Mouse (Mus musculus) mammary gland, adult 2 months (tissue): ENCODE measurements around the gene Cd244a. TPM values are rescaled to one million over a fixed set of nuclear protein-coding genes. Genes with fewer than 3 reads are reported as not detected.

Source experiments
- polyA plus RNA-seq: library from polyadenylated mRNA; depleted of rRNA; stranded (reverse); fragments of >200 nt; gene quantifications from 2 replicates; pipeline ENCODE4 v1.2.3, GENCODE M21; 2012; ENCODE audit warnings: low replicate concordance; rRNA removed

Gene Cd244a
- polyA plus RNA-seq: 1.1 and 2.3 TPM in 2 replicates

GRCm38 (mm10) chr1:171558898-171559297, at the start of gene Cd244a:
Cd244a (plus strand) TSS chr1:171559193.

DNA sequence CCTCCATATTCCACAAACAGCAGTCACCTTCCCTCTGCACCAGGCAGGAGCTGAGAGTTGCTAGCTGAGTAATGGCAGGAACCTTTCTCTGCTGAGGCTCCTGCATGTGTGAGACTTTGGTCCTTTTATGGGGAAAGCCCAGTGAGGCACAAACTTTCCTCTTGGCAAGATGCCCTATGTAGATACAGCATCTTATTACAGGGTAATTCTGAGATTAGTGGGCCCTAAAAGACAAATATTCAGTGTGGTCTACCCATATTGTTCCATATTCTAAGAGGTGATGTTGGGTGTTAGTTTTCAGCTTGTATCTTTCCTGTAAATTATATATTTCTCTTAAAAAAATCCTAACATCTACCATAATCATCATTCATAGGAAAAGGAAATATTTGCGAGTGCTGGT, 23.8 kb upstream of the Cd244a start, which contains the start of gene Itln1:
Gene Itln1, minus strand, starts transcription at position 101 of the 400 bp plus-strand sequence.

DNA sequence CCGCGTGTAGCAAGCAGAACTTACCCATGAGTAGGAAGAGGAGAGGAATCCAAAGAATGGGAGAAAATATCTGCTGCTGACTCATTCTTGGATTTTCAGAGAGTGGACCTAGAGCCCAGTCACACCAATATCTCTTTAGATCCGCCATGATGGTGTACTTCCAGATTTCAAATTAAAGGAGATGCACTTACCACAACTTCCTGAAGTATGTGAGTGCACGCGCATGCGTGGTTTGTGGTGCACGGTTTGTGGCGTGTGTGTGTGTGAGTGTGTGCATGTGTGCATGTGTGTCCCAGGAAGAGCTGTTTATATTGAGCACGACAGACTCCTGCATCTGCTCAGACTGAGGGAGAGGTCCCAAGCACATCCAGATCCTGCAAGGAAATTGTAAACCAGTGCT, 48.2 kb downstream of the Cd244a start, which contains the start of gene Ly9:
Gene Ly9, minus strand, starts transcription at position 235 of the 400 bp plus-strand sequence.

DNA sequence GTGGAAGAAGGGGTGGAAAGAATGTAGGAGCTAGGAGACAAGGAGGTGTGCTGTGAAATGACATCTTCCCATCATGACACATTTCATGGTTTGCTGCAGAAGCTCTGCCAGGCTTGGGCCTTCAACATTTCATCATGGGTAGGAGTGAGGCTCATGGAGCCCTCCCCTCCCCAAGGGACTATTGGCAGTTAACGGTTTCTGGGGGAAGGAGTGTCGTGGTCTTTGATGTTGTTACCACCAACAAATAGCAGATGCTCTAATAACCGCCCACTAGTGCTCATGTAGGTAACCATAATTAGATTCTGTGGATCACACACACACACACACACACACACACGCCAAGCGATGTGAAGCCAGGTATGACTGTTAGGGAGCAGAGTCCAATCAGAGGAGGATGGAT, 93.7 kb downstream of the Cd244a start, which contains the start of gene Slamf7:
Gene Slamf7, minus strand, starts transcription at position 302 of the 400 bp plus-strand sequence.

Other genes with a start within 250 kb of the Cd244a start
- gene Dedd, start 230.0 kb upstream of the Cd244a start, polyA plus RNA-seq: 33.8 and 37.4 TPM in 2 replicates
- 55.1 and 59.6 TPM in 2 replicates for gene Nit1, start 213.5 kb upstream of the Cd244a start, polyA plus RNA-seq
- gene Pfdn2, start 213.5 kb upstream of the Cd244a start, polyA plus RNA-seq: 4.9 and 12.0 TPM in 2 replicates
- 0.57 and 0.85 TPM in 2 replicates for gene Klhdc9, start 198.4 kb upstream of the Cd244a start, polyA plus RNA-seq
- 11.0 and 17.5 TPM in 2 replicates for gene Nectin4, start 189.1 kb upstream of the Cd244a start, polyA plus RNA-seq
- gene Arhgap30, start 170.2 kb upstream of the Cd244a start, polyA plus RNA-seq: 25.7 and 38.8 TPM in 2 replicates
- 90.8 and 91.2 TPM in 2 replicates for gene Usf1, start 147.9 kb upstream of the Cd244a start, polyA plus RNA-seq
- gene Tstd1, start 140.3 kb upstream of the Cd244a start, polyA plus RNA-seq: 1.5 and 3.1 TPM in 2 replicates
- gene F11r, start 121.7 kb upstream of the Cd244a start, polyA plus RNA-seq: 34.4 and 58.0 TPM in 2 replicates
- gene Alyref2, start 55.7 kb upstream of the Cd244a start, polyA plus RNA-seq: 1.8 and 4.2 TPM in 2 replicates
- gene Itln1, start 23.9 kb upstream of the Cd244a start, polyA plus RNA-seq: 0.27 TPM in 1 of 2 replicates, not detected in the other
- 11.6 and 13.6 TPM in 2 replicates for gene Ly9, start 48.2 kb downstream of the Cd244a start, polyA plus RNA-seq
- gene Slamf7, start 93.8 kb downstream of the Cd244a start, polyA plus RNA-seq: 3.8 and 6.4 TPM in 2 replicates
- 22.8 and 52.4 TPM in 2 replicates for gene Cd48, start 122.8 kb downstream of the Cd244a start, polyA plus RNA-seq
- 1.7 and 2.1 TPM in 2 replicates for gene Slamf1, start 207.9 kb downstream of the Cd244a start, polyA plus RNA-seq